Mouse (Mus musculus) cortical plate, adult 2 months (tissue): Measurements from ENCODE around the gene Capzb. TPM values are rescaled to one million over a fixed set of nuclear protein-coding genes. Genes with fewer than 3 reads are reported as not detected.

Experiments
- H3K27ac ChIP-seq: fragments of 200-500 bp; 2 replicates; pipeline ENCODE4 v1.5.1; 2012; ENCODE audit warnings: low read length, control low read depth, inconsistent platforms; ENCODE audit not compliant: insufficient read depth
- H3K4me1 ChIP-seq: fragments of 200-500 bp; 2 replicates; pipeline ENCODE4 v1.6.1; 2011; ENCODE audit warnings: low read length; ENCODE audit not compliant: control insufficient read depth, insufficient read depth
- H3K4me3 ChIP-seq: fragments of 200-500 bp; 2 replicates; pipeline ENCODE4 v1.5.1; 2011; ENCODE audit warnings: mild to moderate bottlenecking, low read length, control low read depth; ENCODE audit not compliant: insufficient read depth
- CTCF ChIP-seq: fragments of 200-500 bp; IDR thresholded peaks from 2 replicates; pipeline ENCODE4 v1.5.1; 2011; ENCODE audit warnings: mild to moderate bottlenecking, control low read depth, low read length; ENCODE audit not compliant: insufficient read depth; ENCODE audit errors: extremely low read depth
- POLR2A ChIP-seq: fragments of 200-500 bp; IDR thresholded peaks from 2 replicates; pipeline ENCODE4 v1.6.1; 2011; ENCODE audit warnings: mild to moderate bottlenecking, low read length, control low read depth; ENCODE audit not compliant: insufficient read depth; ENCODE audit errors: extremely low read depth
- polyA plus RNA-seq: library from polyadenylated mRNA; depleted of rRNA; stranded (reverse); fragments of >200 nt; gene quantifications from 2 replicates; pipeline ENCODE4 v1.2.3, GENCODE M21; 2012

Capzb gene
- polyA plus RNA-seq, 1 experiment, result 229 TPM

- peaks cover 18% of the 10 kb centered on the region for H3K4me1 ChIP-seq
- no peak overlapping the region for H3K27ac ChIP-seq
- TF ChIP-seq CTCF, result no peak
- no peak for TF ChIP-seq POLR2A
- H3K4me3 ChIP-seq, result no peak overlapping the region
Measured at GRCm38 (mm10) chr4:139196464-139196863, 3.8 kb downstream of the Capzb start.

GRCm38 (mm10) chr4:139196949-139197348, 4.2 kb downstream of the Capzb start:
- TF ChIP-seq CTCF, result no peak
- TF ChIP-seq POLR2A, result no peak
- Histone ChIP-seq H3K4me3 (no peak overlapping the region), H3K4me1 (peaks cover 18% of the 10 kb centered on the region), H3K27ac (no peak overlapping the region)

GRCm38 (mm10) chr4:139197453-139197852, 4.8 kb downstream of the Capzb start:
- Histone ChIP-seq H3K4me3 (no peak overlapping the region), H3K4me1 (peaks cover 18% of the 10 kb centered on the region), H3K27ac (no peak overlapping the region)
- TF ChIP-seq CTCF (no peak), POLR2A (no peak)

GRCm38 (mm10) chr4:139198004-139198689, 5.4 kb downstream of the Capzb start:
- Histone ChIP-seq H3K27ac (no peak overlapping the region), H3K4me3 (no peak overlapping the region), H3K4me1 (peaks cover 21% of the 10 kb centered on the region)
- TF ChIP-seq CTCF, result no peak
- no peak for TF ChIP-seq POLR2A

GRCm38 (mm10) chr4:139199126-139199525, 6.4 kb downstream of the Capzb start:
- Histone ChIP-seq H3K4me1 (peaks cover 23% of the 10 kb centered on the region), H3K27ac (no peak overlapping the region), H3K4me3 (no peak overlapping the region)
- no peak for TF ChIP-seq CTCF
- no peak for TF ChIP-seq POLR2A

- H3K4me3 ChIP-seq, result no peak overlapping the region
- peaks cover 20% of the 10 kb centered on the region for H3K4me1 ChIP-seq
- no peak overlapping the region for H3K27ac ChIP-seq
- no peak for TF ChIP-seq POLR2A
- no peak for TF ChIP-seq CTCF
Measured at GRCm38 (mm10) chr4:139199703-139200340, 7.1 kb downstream of the Capzb start.

GRCm38 (mm10) chr4:139200946-139201345, 8.2 kb downstream of the Capzb start:
- no peak overlapping the region for H3K27ac ChIP-seq
- TF ChIP-seq POLR2A (no peak), CTCF (no peak)
- no peak overlapping the region for H3K4me3 ChIP-seq
- H3K4me1 ChIP-seq, result peaks cover 21% of the 10 kb centered on the region

- TF ChIP-seq CTCF (no peak), POLR2A (no peak)
- H3K4me1 ChIP-seq, result peaks cover 17% of the 10 kb centered on the region
- H3K27ac ChIP-seq, result no peak overlapping the region
- no peak overlapping the region for H3K4me3 ChIP-seq
Measured at GRCm38 (mm10) chr4:139202556-139202955, 9.9 kb downstream of the Capzb start.

GRCm38 (mm10) chr4:139203381-139203780, 10.7 kb downstream of the Capzb start:
- TF ChIP-seq CTCF, result no peak
- peaks cover 22% of the 10 kb centered on the region; the same call in 1 of the 2 replicates for H3K4me1 ChIP-seq
- no peak overlapping the region for H3K4me3 ChIP-seq
- H3K27ac ChIP-seq, result no peak overlapping the region

- peak; percentile 22; the same call in 1 of the 2 replicates for TF ChIP-seq CTCF
- TF ChIP-seq POLR2A, result no peak
- peaks cover 27% of the 10 kb centered on the region for H3K4me1 ChIP-seq
- H3K27ac ChIP-seq, result no peak overlapping the region
- no peak overlapping the region for H3K4me3 ChIP-seq
Measured at GRCm38 (mm10) chr4:139205842-139206241, 13.1 kb downstream of the Capzb start.
